Mouse (Mus musculus) lung, postnatal 0 days (tissue): ENCODE results near the gene Prkce.

ENCODE experiments used
- CTCF ChIP-seq: IDR thresholded peaks from 2 replicates; pipeline ENCODE4 v1.5.1; 2016; ENCODE audit warnings: antibody characterized with exemption, mild to moderate bottlenecking
- EP300 ChIP-seq: IDR thresholded peaks from 2 replicates; pipeline ENCODE4 v1.6.1; 2016; ENCODE audit warnings: antibody characterized with exemption, mild to moderate bottlenecking, control low read depth

DNA sequence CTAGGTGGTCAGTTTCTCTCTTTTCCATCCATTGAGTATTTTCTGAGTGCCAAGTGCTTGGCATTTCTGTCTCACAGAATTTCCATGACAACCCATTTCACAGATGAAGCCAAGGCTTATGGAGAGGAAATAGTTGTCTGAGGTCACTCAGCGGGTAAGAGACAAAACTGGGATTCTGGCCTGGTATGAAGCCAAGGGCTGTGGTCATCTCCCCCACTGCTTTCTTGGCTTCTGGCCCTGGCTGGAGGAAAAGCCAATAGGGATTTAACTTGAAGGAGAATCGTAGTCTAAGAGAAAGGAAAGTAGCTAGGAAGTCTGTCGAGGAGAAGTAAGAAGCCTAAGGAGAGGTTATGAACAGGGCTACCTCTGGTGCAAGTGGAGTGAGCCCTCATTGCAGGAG, 182.7 kb downstream of the Prkce start:
- TF ChIP-seq EP300 (no peak), CTCF (no peak)
